Mouse (Mus musculus) Patski (cell line): ENCODE measurements around the gene Ucn3. TPM values are rescaled to one million over a fixed set of nuclear protein-coding genes. Genes with fewer than 3 reads are reported as not detected.

Experiments used
- ATAC-seq: fragments of 100-300 bp; one replicate; pipeline ENCODE4 v1.8.0; 2021
- CTCF ChIA-PET: fragments of 350-600 bp; sonication (Branson Sonifier 250); formaldehyde crosslinking; loops from one replicate; lab custom pipeline; 2022; ENCODE audit warnings: inconsistent platforms; lab: Charles Lee
- POLR2A ChIA-PET: fragments of 350-600 bp; sonication (Branson Sonifier 250); formaldehyde crosslinking; loops from one replicate; lab custom pipeline; 2022; ENCODE audit warnings: antibody characterized with exemption, inconsistent platforms; lab: Charles Lee
- DNase-seq: peaks from one replicate; pipeline ENCODE4 v3.0.0-alpha.2; 2011; ENCODE audit warnings: low read depth, low spot score
- H3K27me3 ChIP-seq: fragments of 371-371 bp; one replicate; pipeline ENCODE4 v1.5.1; 2021
- CTCF ChIP-seq: fragments of 100-300 bp; IDR thresholded peaks from one replicate; pipeline ENCODE4 v1.5.1; 2021
- in situ Hi-C: fragments of 300-500 bp; cut with MboI; formaldehyde crosslinking; loops from 3 replicates; pipeline ENCODE4 v1.11.1; 2018; ENCODE audit warnings: low pct_unique_long_range_greater_than_20kb, mixed read lengths
- polyA plus RNA-seq: library from polyadenylated mRNA; unstranded; gene quantifications from one replicate; pipeline ENCODE4 v1.2.3, GENCODE M21; 2021

Ucn3 gene
- polyA plus RNA-seq = not detected

GRCm38 (mm10) chr13:3945249-3945648 is at the start of gene Ucn3:
Ucn3 (minus strand) TSS chr13:3945349.
- in situ Hi-C loops = no loop called here
- ChIA-PET CTCF (no interaction called here), POLR2A (interaction anchor here (0.6 kb wide), 1 partner anchor 32 kb away, joined by 3 read pairs; no protein-coding TSS in a partner anchor)
- peaks cover 20% of the 10 kb centered on the region for H3K27me3 ChIP-seq
- DNase-seq = no peak
- no peak for TF ChIP-seq CTCF
- no peak for ATAC-seq

- ChIA-PET POLR2A (no interaction called here), CTCF (interaction anchor here (1.1 to 3.2 kb wide), 3 partner anchors 10 to 33 kb away, joined by 3 to 14 read pairs (median 3); no protein-coding TSS in a partner anchor)
- in situ Hi-C loops = no loop called here
- TF ChIP-seq CTCF = no peak
- ATAC-seq (no peak), DNase-seq (no peak)
- H3K27me3 ChIP-seq = no peaks in the 10 kb centered on the region
Observed at GRCm38 (mm10) chr13:3992081-3992480, 46.9 kb upstream of the Ucn3 start.

GRCm38 (mm10) chr13:3968849-3969248 is 23.7 kb upstream of the Ucn3 start:
- in situ Hi-C loops = loop anchor here (25.0 kb wide), 1 partner anchor 557 kb away; no protein-coding TSS in a partner anchor
- no peak for TF ChIP-seq CTCF
- ATAC-seq (no peak), DNase-seq (no peak)
- peaks cover 19% of the 10 kb centered on the region for H3K27me3 ChIP-seq
- ChIA-PET CTCF (no interaction called here), POLR2A (no interaction called here)

- ATAC-seq = no peak
- ChIA-PET POLR2A (no interaction called here), CTCF (interaction anchor here (1.1 to 1.6 kb wide), 3 partner anchors 9 to 53 kb away, joined by 3 to 4 read pairs (median 4); no protein-coding TSS in a partner anchor)
- peaks cover 10% of the 10 kb centered on the region for H3K27me3 ChIP-seq
- in situ Hi-C loops = loop anchor here (25.0 kb wide), 1 partner anchor 539 kb away; no protein-coding TSS in a partner anchor
- peak; percentile 42 for TF ChIP-seq CTCF
- no peak for DNase-seq
Observed at GRCm38 (mm10) chr13:3951198-3951914, 6.2 kb upstream of the Ucn3 start.

GRCm38 (mm10) chr13:3949477-3949876 is 4.3 kb upstream of the Ucn3 start:
- ChIA-PET POLR2A (no interaction called here), CTCF (interaction anchor here (0.7 kb wide), 1 partner anchor 15 kb away, joined by 3 read pairs; no protein-coding TSS in a partner anchor)
- H3K27me3 ChIP-seq = peaks cover 20% of the 10 kb centered on the region
- TF ChIP-seq CTCF = peak; percentile 12
- in situ Hi-C loops = no loop called here
- DNase-seq (no peak), ATAC-seq (no peak)

- no peak for DNase-seq
- ChIA-PET POLR2A (no interaction called here), CTCF (interaction anchor here (1.2 kb wide), 1 partner anchor 282 kb away, joined by 4 read pairs; no protein-coding TSS in a partner anchor)
- ATAC-seq = no peak
- TF ChIP-seq CTCF = no peak
- peaks cover 14% of the 10 kb centered on the region for H3K27me3 ChIP-seq
- in situ Hi-C loops = no loop called here
Observed at GRCm38 (mm10) chr13:3947267-3947666, 2.1 kb upstream of the Ucn3 start.

GRCm38 (mm10) chr13:3944699-3945098 is 450 bp downstream of the Ucn3 start:
- CTCF ChIA-PET = no interaction called here
- in situ Hi-C loops = no loop called here
- ATAC-seq (no peak), DNase-seq (no peak)
- peaks cover 20% of the 10 kb centered on the region for H3K27me3 ChIP-seq
- TF ChIP-seq CTCF = no peak
- POLR2A ChIA-PET = no interaction called here

- peaks cover 12% of the 10 kb centered on the region for H3K27me3 ChIP-seq
- CTCF ChIA-PET = interaction anchor here (1.3 kb wide), 1 partner anchor 9 kb away, joined by 5 read pairs; no protein-coding TSS in a partner anchor
- no peak for ATAC-seq
- no peak for DNase-seq
- POLR2A ChIA-PET = no interaction called here
- no peak for TF ChIP-seq CTCF
- in situ Hi-C loops = loop anchor here (5.0 kb wide), 1 partner anchor 76 kb away; no protein-coding TSS in a partner anchor
Observed at GRCm38 (mm10) chr13:3926046-3926445, 19.1 kb downstream of the Ucn3 start.

GRCm38 (mm10) chr13:3925632-3926031 is 19.5 kb downstream of the Ucn3 start:
- no peak for TF ChIP-seq CTCF
- in situ Hi-C loops = loop anchor here (5.0 kb wide), 1 partner anchor 77 kb away; no protein-coding TSS in a partner anchor
- DNase-seq (no peak), ATAC-seq (no peak)
- ChIA-PET POLR2A (no interaction called here), CTCF (interaction anchor here (1.3 kb wide), 1 partner anchor 10 kb away, joined by 5 read pairs; no protein-coding TSS in a partner anchor)
- peaks cover 10% of the 10 kb centered on the region for H3K27me3 ChIP-seq

- H3K27me3 ChIP-seq = peaks cover 4% of the 10 kb centered on the region
- ATAC-seq (no peak), DNase-seq (no peak)
- ChIA-PET CTCF (no interaction called here), POLR2A (no interaction called here)
- no peak for TF ChIP-seq CTCF
- in situ Hi-C loops = no loop called here
Observed at GRCm38 (mm10) chr13:3924483-3924882, 20.7 kb downstream of the Ucn3 start.
